Mouse (Mus musculus): ENCODE measurements around the gene Edem2. TPM values are rescaled to one million over a fixed set of nuclear protein-coding genes. Genes with fewer than 3 reads are reported as not detected.

The Edem2 gene
- polyA plus RNA-seq, 1 experiment, result 44.9 TPM

DNA sequence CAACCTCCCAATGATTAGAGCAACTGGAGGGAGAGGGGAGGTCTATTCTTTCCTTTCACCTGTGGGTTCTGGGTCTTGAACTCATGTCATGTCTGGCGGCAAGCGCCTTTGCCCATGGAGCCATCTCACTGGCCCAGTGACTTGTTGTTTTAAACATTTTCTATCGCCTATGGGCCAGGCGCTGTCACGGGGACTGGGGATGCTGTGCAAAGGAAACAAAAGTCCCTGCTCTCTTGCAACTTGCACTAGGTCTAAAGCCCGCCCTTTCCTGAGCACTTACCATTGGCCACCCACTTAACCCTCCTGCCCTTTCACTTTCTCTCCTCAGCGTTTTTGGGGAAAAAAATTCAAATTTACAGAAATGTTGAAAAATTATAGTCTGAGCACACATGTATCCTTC lies 32.4 kb downstream of the Edem2 start:
- H3K36me3 ChIP-seq (ENCODE audit: control insufficient read depth, insufficient read depth, low read length), result no peaks in the 10 kb centered on the region
- 63% methylated on average over 7 of the region's 7 CpGs for WGBS
- no peak overlapping the region for H3K27ac ChIP-seq (ENCODE audit: insufficient read depth, low read depth, low read length)
- H3K4me1 ChIP-seq (ENCODE audit: control insufficient read depth, insufficient read depth, low read length), result no peaks in the 10 kb centered on the region
- H3K27me3 ChIP-seq (replicated peaks; ENCODE audit: control insufficient read depth, insufficient read depth, low read length), result no peaks in the 10 kb centered on the region
- no peak for TF ChIP-seq POLR2A (IDR thresholded peaks at IDR 0.05; ENCODE audit: low read depth, low read length)
- no peak for TF ChIP-seq CTCF (conservative IDR thresholded peaks at IDR 0.05; ENCODE audit: insufficient read depth, insufficient read length, low read depth, low read length)
- H3K4me3 ChIP-seq (ENCODE audit: insufficient read depth, low read depth, low read length), result no peak overlapping the region
- DNase-seq, result no peak

DNA sequence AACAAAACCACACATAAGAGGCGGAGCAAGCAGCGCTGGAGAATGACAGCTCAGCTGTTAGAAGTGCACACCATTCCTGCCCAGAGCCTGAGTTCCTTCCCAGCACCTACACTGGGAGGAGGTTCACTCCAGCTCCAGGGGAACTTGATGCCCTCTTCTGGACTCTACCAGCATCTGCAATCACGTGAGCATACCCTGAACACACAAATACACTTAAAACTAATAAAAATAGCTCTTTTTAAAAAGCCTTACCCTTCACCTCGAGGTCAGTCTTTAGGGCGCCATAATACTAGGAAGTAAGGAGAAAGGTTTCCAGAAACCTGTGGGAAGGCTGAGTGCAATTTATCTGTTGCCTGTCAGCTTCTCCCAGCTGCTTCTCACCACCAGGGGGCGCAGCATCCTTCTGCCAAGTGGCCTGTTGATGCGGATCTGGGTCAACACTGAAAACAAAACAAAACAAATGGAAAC lies 33.1 kb downstream of the Edem2 start:
- H3K4me3 ChIP-seq (ENCODE audit: insufficient read depth, low read depth, low read length), result no peak overlapping the region
- H3K4me1 ChIP-seq (ENCODE audit: control insufficient read depth, insufficient read depth, low read length), result no peaks in the 10 kb centered on the region
- no peaks in the 10 kb centered on the region for H3K27me3 ChIP-seq (replicated peaks; ENCODE audit: control insufficient read depth, insufficient read depth, low read length)
- no peaks in the 10 kb centered on the region for H3K36me3 ChIP-seq (ENCODE audit: control insufficient read depth, insufficient read depth, low read length)
- DNase-seq, result peak; percentile 89
- H3K27ac ChIP-seq (ENCODE audit: insufficient read depth, low read depth, low read length), result no peak overlapping the region
- 16% methylated on average over 7 of the region's 7 CpGs for WGBS
- TF ChIP-seq POLR2A (IDR thresholded peaks at IDR 0.05; ENCODE audit: low read depth, low read length) (no peak), CTCF (conservative IDR thresholded peaks at IDR 0.05; ENCODE audit: insufficient read depth, insufficient read length, low read depth, low read length) (peak; percentile 85)

DNA sequence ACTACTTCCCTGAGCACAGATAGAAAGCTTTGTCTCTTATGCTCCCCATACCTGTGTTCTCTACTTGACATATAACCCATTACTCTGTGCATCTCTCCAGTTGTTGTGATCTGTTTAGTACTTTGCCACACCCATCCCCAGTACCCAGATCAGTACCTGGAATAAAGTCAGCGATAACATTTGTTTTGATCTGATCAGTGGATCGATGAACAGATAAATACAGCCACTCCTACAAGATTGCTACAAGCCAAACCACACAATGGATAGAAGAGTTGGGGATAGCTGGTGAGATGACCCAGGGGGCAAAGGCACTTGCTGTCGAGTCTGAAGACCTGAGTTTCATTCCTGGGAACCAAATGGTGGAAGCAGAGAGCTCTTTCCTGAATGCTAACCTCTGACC lies 34.0 kb downstream of the Edem2 start:
- Histone ChIP-seq H3K27me3 (replicated peaks; ENCODE audit: control insufficient read depth, insufficient read depth, low read length) (no peaks in the 10 kb centered on the region), H3K4me3 (ENCODE audit: insufficient read depth, low read depth, low read length) (no peak overlapping the region), H3K4me1 (ENCODE audit: control insufficient read depth, insufficient read depth, low read length) (0 out of 2 replicates have a peak, but pooled peaks cover 4% of the 10 kb centered on the region), H3K36me3 (ENCODE audit: control insufficient read depth, insufficient read depth, low read length) (no peaks in the 10 kb centered on the region), H3K27ac (ENCODE audit: insufficient read depth, low read depth, low read length) (no peak overlapping the region)
- DNase-seq, result no peak
- WGBS, result 78% methylated on average over 3 of the region's 3 CpGs
- TF ChIP-seq POLR2A (IDR thresholded peaks at IDR 0.05; ENCODE audit: low read depth, low read length), result no peak
- no peak for TF ChIP-seq CTCF (conservative IDR thresholded peaks at IDR 0.05; ENCODE audit: insufficient read depth, insufficient read length, low read depth, low read length)

GRCm38 (mm10) chr2:155694564-155694963 lies 34.7 kb downstream of the Edem2 start:
- 57% methylated on average over 2 of the region's 2 CpGs for WGBS
- H3K4me3 ChIP-seq (ENCODE audit: insufficient read depth, low read depth, low read length), result no peak overlapping the region
- TF ChIP-seq CTCF (conservative IDR thresholded peaks at IDR 0.05; ENCODE audit: insufficient read depth, insufficient read length, low read depth, low read length), result no peak
- TF ChIP-seq POLR2A (IDR thresholded peaks at IDR 0.05; ENCODE audit: low read depth, low read length), result no peak
- H3K27me3 ChIP-seq (replicated peaks; ENCODE audit: control insufficient read depth, insufficient read depth, low read length), result no peaks in the 10 kb centered on the region
- H3K36me3 ChIP-seq (ENCODE audit: control insufficient read depth, insufficient read depth, low read length), result no peaks in the 10 kb centered on the region
- 0 out of 2 replicates have a peak, but pooled peaks cover 7% of the 10 kb centered on the region for H3K4me1 ChIP-seq (ENCODE audit: control insufficient read depth, insufficient read depth, low read length)
- H3K27ac ChIP-seq (ENCODE audit: insufficient read depth, low read depth, low read length), result no peak overlapping the region
- DNase-seq, result no peak

DNA sequence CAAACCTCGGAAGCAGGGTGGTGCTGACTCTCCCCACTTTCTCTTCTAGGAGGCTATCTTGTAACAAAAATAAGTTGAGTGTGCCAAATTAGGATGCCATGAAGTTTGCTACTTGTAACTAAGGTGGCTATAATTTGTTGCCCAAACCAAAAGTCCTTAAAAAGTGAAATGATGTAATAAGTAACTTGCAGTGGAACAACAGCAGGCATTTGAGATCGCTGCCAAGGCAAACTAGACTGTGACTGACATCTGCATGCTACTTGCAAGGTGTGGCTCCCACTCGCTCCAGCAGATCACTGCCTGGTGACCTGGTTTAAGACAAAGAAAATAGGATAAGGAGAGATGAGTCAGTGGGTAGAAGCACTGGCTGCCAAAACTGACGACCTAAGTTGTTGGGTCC lies 36.1 kb downstream of the Edem2 start:
- TF ChIP-seq CTCF (conservative IDR thresholded peaks at IDR 0.05; ENCODE audit: insufficient read depth, insufficient read length, low read depth, low read length) (no peak), POLR2A (IDR thresholded peaks at IDR 0.05; ENCODE audit: low read depth, low read length) (no peak)
- peak; percentile 59 for DNase-seq
- H3K27ac ChIP-seq (ENCODE audit: insufficient read depth, low read depth, low read length), result no peak overlapping the region
- no peak overlapping the region for H3K4me3 ChIP-seq (ENCODE audit: insufficient read depth, low read depth, low read length)
- peaks cover 12% of the 10 kb centered on the region; the same call in 1 of the 2 replicates for H3K4me1 ChIP-seq (ENCODE audit: control insufficient read depth, insufficient read depth, low read length)
- no peaks in the 10 kb centered on the region for H3K36me3 ChIP-seq (ENCODE audit: control insufficient read depth, insufficient read depth, low read length)
- WGBS, result 72% methylated on average over 4 of the region's 4 CpGs
- no peaks in the 10 kb centered on the region for H3K27me3 ChIP-seq (replicated peaks; ENCODE audit: control insufficient read depth, insufficient read depth, low read length)

- peaks cover 12% of the 10 kb centered on the region; the same call in 1 of the 2 replicates for H3K4me1 ChIP-seq (ENCODE audit: control insufficient read depth, insufficient read depth, low read length)
- no peaks in the 10 kb centered on the region for H3K27me3 ChIP-seq (replicated peaks; ENCODE audit: control insufficient read depth, insufficient read depth, low read length)
- under 1% methylated on average over 69 of the region's 72 CpGs for WGBS
- H3K4me3 ChIP-seq (ENCODE audit: insufficient read depth, low read depth, low read length), result peak within 1 kb of the TSS; percentile 90
- no peaks in the 10 kb centered on the region for H3K36me3 ChIP-seq (ENCODE audit: control insufficient read depth, insufficient read depth, low read length)
- DNase-seq, result peak; percentile 97
- H3K27ac ChIP-seq (ENCODE audit: insufficient read depth, low read depth, low read length), result peak within 1 kb of the TSS; percentile 87
- TF ChIP-seq CTCF (conservative IDR thresholded peaks at IDR 0.05; ENCODE audit: insufficient read depth, insufficient read length, low read depth, low read length) (peak; percentile 94; the same call in 1 of the 2 replicates), POLR2A (IDR thresholded peaks at IDR 0.05; ENCODE audit: low read depth, low read length) (peak; percentile 50)
These were observed 37.4 kb downstream of the Edem2 start, which contains the start of gene Trpc4ap for GRCm38 (mm10) chr2:155691723-155692493. Gene Trpc4ap (minus strand): TSS chr2:155692384.

- Histone ChIP-seq H3K36me3 (ENCODE audit: control insufficient read depth, insufficient read depth, low read length) (no peaks in the 10 kb centered on the region), H3K27ac (ENCODE audit: insufficient read depth, low read depth, low read length) (peak overlapping the region; percentile 87), H3K4me3 (ENCODE audit: insufficient read depth, low read depth, low read length) (peak overlapping the region; percentile 90), H3K4me1 (ENCODE audit: control insufficient read depth, insufficient read depth, low read length) (peaks cover 12% of the 10 kb centered on the region; the same call in 1 of the 2 replicates), H3K27me3 (replicated peaks; ENCODE audit: control insufficient read depth, insufficient read depth, low read length) (no peaks in the 10 kb centered on the region)
- no peak for TF ChIP-seq POLR2A (IDR thresholded peaks at IDR 0.05; ENCODE audit: low read depth, low read length)
- no peak for TF ChIP-seq CTCF (conservative IDR thresholded peaks at IDR 0.05; ENCODE audit: insufficient read depth, insufficient read length, low read depth, low read length)
- 1% methylated on average over 8 of the region's 8 CpGs for WGBS
- DNase-seq, result no peak
These were observed 37.9 kb downstream of the Edem2 start for GRCm38 (mm10) chr2:155691336-155691722.

All from kidney, adult 2 months (tissue).